Mouse (Mus musculus) myocyte (in vitro differentiated cells): ENCODE measurements around the gene Cog5.

Experiments
- CEBPB ChIP-seq: IDR thresholded peaks from 2 replicates; pipeline ENCODE4 v1.6.1; 2011; ENCODE audit warnings: mild to moderate bottlenecking, moderate library complexity; ENCODE audit not compliant: poor library complexity, insufficient read depth, severe bottlenecking
- E2F4 ChIP-seq: IDR thresholded peaks from one replicate; pipeline ENCODE4 v1.6.1; 2011; ENCODE audit warnings: mild to moderate bottlenecking, control low read depth, moderate library complexity; ENCODE audit not compliant: insufficient read depth
- MAX ChIP-seq: IDR thresholded peaks from one replicate; pipeline ENCODE4 v1.6.1; 2011; ENCODE audit warnings: low read depth, mild to moderate bottlenecking, control low read depth
- POLR2A ChIP-seq: IDR thresholded peaks from one replicate; pipeline ENCODE4 v1.6.1; 2011; ENCODE audit warnings: low read depth, mild to moderate bottlenecking, control low read depth, moderate library complexity; ENCODE audit not compliant: insufficient read length
- REST ChIP-seq: IDR thresholded peaks from one replicate; pipeline ENCODE4 v1.6.1; 2011; ENCODE audit warnings: mild to moderate bottlenecking, control low read depth, moderate library complexity; ENCODE audit not compliant: insufficient read depth, insufficient read length
- TCF12 ChIP-seq: IDR thresholded peaks from one replicate; pipeline ENCODE4 v1.6.1; 2011; ENCODE audit warnings: mild to moderate bottlenecking, control low read depth; ENCODE audit not compliant: poor library complexity, insufficient read depth, severe bottlenecking
- USF1 ChIP-seq: IDR thresholded peaks from one replicate; pipeline ENCODE4 v1.6.1; 2011; ENCODE audit warnings: low read depth, mild to moderate bottlenecking, control low read depth, moderate library complexity

DNA sequence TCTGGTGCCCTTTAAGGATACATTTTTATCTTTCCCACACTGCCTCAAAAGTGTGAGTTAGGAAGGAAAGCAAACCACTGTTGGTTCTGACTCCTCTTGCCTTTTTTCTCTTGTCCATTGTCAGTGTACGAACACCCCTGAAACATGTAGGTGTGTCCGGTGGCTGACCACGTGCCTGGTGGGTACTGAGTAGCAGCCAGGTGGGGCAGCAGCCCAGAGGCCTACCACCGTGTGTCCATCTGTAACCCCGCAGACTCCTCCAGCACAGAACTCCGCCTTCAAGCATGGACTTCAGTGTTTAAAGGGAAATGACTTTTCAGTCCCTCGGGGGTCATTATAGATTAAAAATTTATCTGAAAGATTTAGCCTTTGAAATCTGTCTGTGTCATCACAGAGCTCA, 242.8 kb downstream of the Cog5 start:
- TF ChIP-seq TCF12 (no peak), CEBPB (no peak), POLR2A (no peak), USF1 (no peak), E2F4 (no peak), MAX (no peak), REST (no peak)
